12 mouse cellular contexts compared by ENCODE assay signal in the genomic region with DNA sequence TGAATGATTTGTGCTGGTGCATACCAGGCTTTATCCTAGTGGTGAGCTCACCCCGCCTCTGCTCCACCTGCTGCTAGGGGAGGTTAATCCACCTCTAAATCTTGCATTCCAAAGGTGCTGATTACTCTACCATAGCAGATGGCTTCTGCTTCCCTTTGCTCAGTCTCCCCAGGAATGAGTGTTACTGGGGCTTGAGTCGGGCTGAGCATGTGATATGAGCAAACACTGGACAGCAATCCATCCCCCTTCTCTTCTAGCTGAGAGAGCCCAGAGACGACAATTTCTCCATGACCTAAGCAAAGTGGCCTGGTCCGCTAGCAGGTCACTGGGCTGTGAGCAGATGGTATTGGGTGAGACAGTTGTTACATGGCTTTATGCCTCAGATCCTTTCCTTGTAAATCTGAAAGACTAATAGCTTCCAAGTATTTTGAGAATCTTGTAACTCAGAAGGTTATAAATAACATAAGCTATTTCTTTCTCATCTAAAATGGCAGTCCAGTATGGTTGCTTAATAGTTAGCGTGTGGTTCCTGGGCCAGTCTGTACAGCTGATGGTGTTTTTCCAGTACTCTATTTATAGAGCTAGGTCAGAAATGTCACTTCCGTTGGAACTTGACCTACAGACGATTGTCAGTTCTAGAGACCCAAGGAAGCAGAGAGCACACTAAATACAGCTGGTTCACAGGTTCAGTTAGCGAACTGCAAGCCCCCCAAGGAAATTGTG.
DNase-seq lines count a peak whose midpoint lies in the region; ATAC-seq and TF ChIP-seq lines count a peak whose summit lies in the region.
"Had no signal": no experiment of that assay in that cellular context is flagged by ENCODE, and none has a peak within 500 bp of the region (broad histone marks: within the 10 kb centered on the region; RNA-seq: fewer than 3 reads in every experiment).

No protein-coding gene starts in this region.

- no peak for DNase-seq in heart, adult 2 months
- DNase-seq in heart, postnatal 14 days, result no peak
- DNase-seq in neural tube, embryonic 10.5 days (ENCODE audit: extremely low spot score, low spot score), result no peak
- DNase-seq in kidney, postnatal 10 days, result peak; percentile 52
- peak; percentile 46 for DNase-seq in stomach, postnatal 0 days (ENCODE audit: low spot score)
- DNase-seq in cerebellum, postnatal 25 days, result no peak
- no peak for DNase-seq in layer of hippocampus, adult 9-10 months (ENCODE audit: low spot score)
- DNase-seq: heart, postnatal 36 days; left cerebral cortex, postnatal 4 days; right cerebral cortex, postnatal 4 days had no signal

- TF ChIP-seq CTCF in heart, adult 2 months (IDR thresholded peaks at IDR 0.05), result peak; percentile 28; the same call in 1 of the 2 replicates
- TF ChIP-seq CTCF in stomach, postnatal 0 days (IDR thresholded peaks at IDR 0.05; ENCODE audit: low read depth), result peak; percentile 62

- H3K4me1 ChIP-seq in heart, adult 2 months (ENCODE audit: control insufficient read depth, insufficient read depth, low read length), result peaks cover 20% of the 10 kb centered on the region
- H3K4me1 ChIP-seq in neural tube, embryonic 13.5 days (replicated peaks), result peaks cover 28% of the 10 kb centered on the region
- peaks cover 14% of the 10 kb centered on the region for H3K4me1 ChIP-seq in stomach, postnatal 0 days (replicated peaks; ENCODE audit: control insufficient read depth, insufficient read depth)

- H3K4me2 ChIP-seq in neural tube, embryonic 13.5 days, result no peak overlapping the region
- H3K4me2 ChIP-seq in stomach, postnatal 0 days (replicated peaks; ENCODE audit: low read depth), result no peak overlapping the region

- H3K27me3 ChIP-seq in heart, adult 2 months (ENCODE audit: control insufficient read depth, insufficient read depth, low read length), result no peaks in the 10 kb centered on the region
- no peaks in the 10 kb centered on the region for H3K27me3 ChIP-seq in neural tube, embryonic 13.5 days
- H3K27me3 ChIP-seq in stomach, postnatal 0 days (ENCODE audit: control insufficient read depth, insufficient read depth, low read length), result no peaks in the 10 kb centered on the region

- no peaks in the 10 kb centered on the region for H3K79me2 ChIP-seq in heart, adult 2 months (replicated peaks; ENCODE audit: control insufficient read depth, insufficient read depth, low read length)

- peak overlapping the region; percentile 58 for H3K27ac ChIP-seq in heart, adult 2 months
- H3K27ac ChIP-seq in neural tube, embryonic 13.5 days (replicated peaks), result peak overlapping the region; percentile 33; the same call in 1 of the 2 replicates
- no peak overlapping the region for H3K27ac ChIP-seq in stomach, postnatal 0 days (replicated peaks)

- intact Hi-C loops in heart, adult 2 months (cut with DNase I), result loop anchor here (5.0 kb wide), 2 partner anchors 33 to 82 kb away; no protein-coding TSS in a partner anchor
- intact Hi-C loops in heart, postnatal 14 days (cut with DNase I), result no loop called here

- no peak overlapping the region for H3K9ac ChIP-seq in heart, adult 2 months (ENCODE audit: low read depth, low read length)
- H3K9ac ChIP-seq in neural tube, embryonic 13.5 days, result no peak overlapping the region
- no peak overlapping the region for H3K9ac ChIP-seq in stomach, postnatal 0 days (ENCODE audit: low read length)

- TF ChIP-seq EP300 in heart, adult 2 months (IDR thresholded peaks at IDR 0.05; ENCODE audit: insufficient read depth, low read depth, low read length), result no peak
- no peak for TF ChIP-seq EP300 in stomach, postnatal 0 days (optimal IDR thresholded peaks at IDR 0.05)

- H3K36me3 ChIP-seq in heart, adult 2 months (ENCODE audit: control insufficient read depth, insufficient read depth, low read length), result peaks cover 11% of the 10 kb centered on the region
- H3K36me3 ChIP-seq in neural tube, embryonic 13.5 days, result no peaks in the 10 kb centered on the region
- H3K36me3 ChIP-seq in stomach, postnatal 0 days (ENCODE audit: control insufficient read depth, insufficient read depth, low read length), result no peaks in the 10 kb centered on the region

- no peaks in the 10 kb centered on the region for H3K9me3 ChIP-seq in neural tube, embryonic 13.5 days
- H3K9me3 ChIP-seq in stomach, postnatal 0 days (ENCODE audit: control insufficient read depth, low read length), result no peaks in the 10 kb centered on the region
- H3K9me3 ChIP-seq: G1E had no signal

- 52% methylated on average over 8 of the region's 8 CpGs for WGBS in heart, adult 2 months
- WGBS in neural tube, embryonic 13.5 days, result 78% methylated on average over 8 of the region's 8 CpGs
- 45% methylated on average over 8 of the region's 8 CpGs for WGBS in stomach, postnatal 0 days

- no peak overlapping the region for H3K4me3 ChIP-seq in heart, adult 2 months
- no peak overlapping the region for H3K4me3 ChIP-seq in neural tube, embryonic 13.5 days
- no peak overlapping the region for H3K4me3 ChIP-seq in stomach, postnatal 0 days (ENCODE audit: low read depth, low read length)

- no peak for TF ChIP-seq POLR2A in heart, adult 2 months (IDR thresholded peaks at IDR 0.05; ENCODE audit: insufficient read depth, low read depth, low read length)

- ATAC-seq in neural tube, embryonic 13.5 days (ENCODE audit: low read depth), result no peak
- peak; percentile 17; the same call in 1 of the 2 replicates for ATAC-seq in stomach, postnatal 0 days (ENCODE audit: low FRiP score, low TSS enrichment)

Comparison
In these comparisons a context has a peak if more than half of its experiments do, and no peak if none do; other contexts are left out.
1. DNase-seq: peak in kidney, postnatal 10 days (single experiment) and stomach, postnatal 0 days (single experiment); none in heart, adult 2 months (0 of 2), heart, postnatal 14 days (0 of 2), neural tube, embryonic 10.5 days (single experiment), cerebellum, postnatal 25 days (0 of 2) and layer of hippocampus, adult 9-10 months (single experiment).